Mouse (Mus musculus): ENCODE results near the gene Slc34a3. TPM values are rescaled to one million over a fixed set of nuclear protein-coding genes. Genes with fewer than 3 reads are reported as not detected.
A peak's percentile ranks its signal among the peaks of the same experiment; 100 is the strongest.

The Slc34a3 gene
- total and polyA plus RNA-seq, 2 experiments from 2014 or later, result not detected

DNA sequence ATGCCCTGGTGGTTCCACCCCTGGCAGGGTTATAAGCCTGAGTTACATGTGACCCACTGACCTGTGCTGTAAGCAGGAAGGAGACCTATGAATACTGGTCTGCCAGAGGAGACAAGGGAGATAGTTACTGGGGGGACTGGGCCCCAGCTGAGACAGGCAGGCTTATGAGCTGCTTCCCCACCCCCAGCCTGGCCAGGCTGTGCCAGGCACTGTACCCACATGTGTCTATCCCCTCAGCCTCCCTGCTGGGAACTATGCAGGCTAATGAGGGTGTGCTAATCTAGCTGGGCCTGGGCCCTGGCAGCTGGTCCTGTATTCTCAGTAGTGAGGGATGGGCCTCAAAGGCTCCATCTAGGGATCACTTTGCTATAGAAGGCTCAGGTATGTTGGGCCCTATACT lies 33.1 kb upstream of the Slc34a3 start:
- Histone ChIP-seq H3K9me3 (ENCODE audit: low read length) (no peaks in the 10 kb centered on the region), H3K4me2 (ENCODE audit: low read depth, low read length) (peak overlapping the region; percentile 76), H3K4me3 (ENCODE audit: low read length) (0 out of 2 replicates have a peak overlapping the region, but pooled peaks have one; percentile 60), H3K9ac (replicated peaks; ENCODE audit: low read length) (no peak overlapping the region), H3K36me3 (ENCODE audit: insufficient read depth, low read length) (peaks cover 23% of the 10 kb centered on the region; the same call in 1 of the 2 replicates), H3K27ac (peak overlapping the region; percentile 81), H3K4me1 (ENCODE audit: insufficient read depth, low read length) (peaks cover 54% of the 10 kb centered on the region), H3K27me3 (ENCODE audit: insufficient read depth, low read length) (no peaks in the 10 kb centered on the region)
- TF ChIP-seq CTCF (IDR thresholded peaks at IDR 0.05; ENCODE audit: low read depth), result no peak
- ATAC-seq (no peak), DNase-seq (ENCODE audit: low spot score) (peak; percentile 58)

DNA sequence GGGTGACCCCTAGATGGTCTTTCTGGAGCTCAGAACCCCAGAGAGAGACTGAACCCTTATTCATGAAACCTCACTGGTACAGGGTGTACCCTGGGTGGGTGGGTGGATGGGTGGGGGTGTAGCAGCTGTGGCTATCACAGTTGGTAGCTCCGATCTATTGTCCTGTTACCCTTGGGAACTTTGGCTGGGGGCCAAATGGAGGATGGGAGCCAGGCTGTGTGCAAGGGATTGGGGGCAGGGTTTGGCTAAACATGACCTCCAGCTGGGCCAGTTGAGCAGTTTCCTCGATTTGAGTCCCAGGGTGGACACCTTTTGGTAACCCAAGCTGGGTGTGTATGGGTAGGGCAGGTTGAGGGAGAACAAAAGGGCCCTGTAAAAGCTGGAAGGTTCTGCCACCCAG lies 32.6 kb upstream of the Slc34a3 start:
- H3K27ac ChIP-seq, result peak overlapping the region; percentile 81
- WGBS, result 18% methylated on average over 2 of the region's 2 CpGs
- DNase-seq (ENCODE audit: low spot score), result peak; percentile 49

DNA sequence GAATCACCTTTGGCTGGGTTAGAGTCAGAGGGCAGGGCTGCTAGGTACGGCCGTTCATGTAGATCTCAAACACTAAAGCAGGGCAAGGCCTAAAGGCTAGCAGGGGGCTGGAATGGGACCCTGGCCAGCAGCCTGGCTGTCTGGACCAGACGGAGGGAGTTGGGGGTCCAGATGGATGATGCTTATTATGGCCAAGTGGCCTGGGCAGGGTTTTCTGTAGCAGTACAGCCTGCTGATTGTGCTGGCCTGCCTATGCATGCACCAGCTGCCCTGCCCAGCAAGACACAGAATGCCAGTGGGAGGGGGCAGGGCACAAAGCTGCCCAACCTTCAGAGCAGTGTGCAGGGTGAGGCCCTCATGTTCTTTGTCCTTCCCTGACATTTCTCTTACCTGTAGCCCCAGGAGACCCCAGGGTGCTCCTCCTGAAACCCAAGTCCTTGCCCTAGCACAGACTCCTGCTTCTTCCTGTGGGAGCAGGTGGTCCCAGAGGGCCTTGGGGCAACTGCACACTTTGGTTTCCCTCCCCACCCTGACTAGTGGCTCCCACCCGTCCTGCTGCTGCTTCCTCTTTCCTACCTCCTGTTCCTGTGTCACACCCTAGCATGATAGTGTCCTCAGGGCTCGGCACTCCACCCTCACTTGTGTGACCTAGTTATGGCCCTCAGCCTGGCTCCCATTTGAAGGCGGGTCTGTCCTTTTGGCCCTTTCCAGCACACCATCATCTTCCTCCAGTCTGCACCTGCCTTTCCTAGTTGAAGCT lies 31.9 kb upstream of the Slc34a3 start:
- WGBS, result 40% methylated on average over 6 of the region's 6 CpGs
- peak overlapping the region; percentile 81 for H3K27ac ChIP-seq

More for the DNA sequence above, 32.6 kb upstream of the Slc34a3 start:
- peak overlapping the region; percentile 76 for H3K4me2 ChIP-seq (ENCODE audit: low read depth, low read length)
- H3K36me3 ChIP-seq (ENCODE audit: insufficient read depth, low read length), result peaks cover 23% of the 10 kb centered on the region; the same call in 1 of the 2 replicates
- ATAC-seq, result no peak
- H3K4me3 ChIP-seq (ENCODE audit: low read length), result peak overlapping the region; percentile 60
- no peak for TF ChIP-seq CTCF (IDR thresholded peaks at IDR 0.05; ENCODE audit: low read depth)
- no peaks in the 10 kb centered on the region for H3K27me3 ChIP-seq (ENCODE audit: insufficient read depth, low read length)
- peaks cover 53% of the 10 kb centered on the region for H3K4me1 ChIP-seq (ENCODE audit: insufficient read depth, low read length)
- H3K9me3 ChIP-seq (ENCODE audit: low read length), result no peaks in the 10 kb centered on the region
- H3K9ac ChIP-seq (replicated peaks; ENCODE audit: low read length), result peak overlapping the region; percentile 21

DNA sequence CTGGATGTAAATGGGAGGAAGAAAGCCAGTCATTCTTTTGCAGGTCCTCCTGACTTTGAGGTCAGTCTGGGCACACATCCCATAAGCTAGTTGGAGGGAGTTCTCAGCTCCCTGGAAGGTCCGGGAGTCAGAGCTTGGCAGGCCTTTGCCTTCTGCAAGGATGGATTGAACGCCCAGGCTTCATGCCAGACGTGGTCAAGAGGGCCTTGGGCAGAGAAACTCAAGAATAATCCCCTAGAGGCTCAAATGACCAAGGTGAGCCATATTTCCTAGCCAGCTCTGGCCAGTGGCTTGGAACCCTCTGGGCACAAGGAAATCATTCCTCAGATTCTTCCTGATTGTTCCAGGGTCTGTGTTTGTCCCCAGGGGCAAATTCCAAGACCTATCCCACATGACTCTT lies 30.7 kb upstream of the Slc34a3 start:
- peak overlapping the region; percentile 60 for H3K4me3 ChIP-seq (ENCODE audit: low read length)
- peaks cover 13% of the 10 kb centered on the region; the same call in 1 of the 2 replicates for H3K36me3 ChIP-seq (ENCODE audit: insufficient read depth, low read length)
- H3K4me2 ChIP-seq (ENCODE audit: low read depth, low read length), result peak overlapping the region; percentile 76
- 43% methylated on average over 3 of the region's 3 CpGs for WGBS
- no peaks in the 10 kb centered on the region for H3K27me3 ChIP-seq (ENCODE audit: insufficient read depth, low read length)
- peaks cover 44% of the 10 kb centered on the region for H3K4me1 ChIP-seq (ENCODE audit: insufficient read depth, low read length)
- H3K9me3 ChIP-seq (ENCODE audit: low read length), result no peaks in the 10 kb centered on the region
- H3K9ac ChIP-seq (replicated peaks; ENCODE audit: low read length), result peak overlapping the region; percentile 66; the same call in 1 of the 2 replicates
- peak overlapping the region; percentile 81; the same call in 1 of the 2 replicates for H3K27ac ChIP-seq
- ATAC-seq (no peak), DNase-seq (ENCODE audit: low spot score) (no peak)
- no peak for TF ChIP-seq CTCF (IDR thresholded peaks at IDR 0.05; ENCODE audit: low read depth)

More for the DNA sequence above, 31.9 kb upstream of the Slc34a3 start:
- Histone ChIP-seq H3K36me3 (ENCODE audit: insufficient read depth, low read length) (peaks cover 23% of the 10 kb centered on the region; the same call in 1 of the 2 replicates), H3K4me3 (ENCODE audit: low read length) (peak overlapping the region; percentile 60), H3K4me1 (ENCODE audit: insufficient read depth, low read length) (peaks cover 47% of the 10 kb centered on the region), H3K9me3 (ENCODE audit: low read length) (no peaks in the 10 kb centered on the region), H3K27me3 (ENCODE audit: insufficient read depth, low read length) (no peaks in the 10 kb centered on the region), H3K9ac (replicated peaks; ENCODE audit: low read length) (peak overlapping the region; percentile 21), H3K4me2 (ENCODE audit: low read depth, low read length) (peak overlapping the region; percentile 76)
- DNase-seq (ENCODE audit: low spot score) (peak; percentile 80), ATAC-seq (peak; percentile 13)
- no peak for TF ChIP-seq CTCF (IDR thresholded peaks at IDR 0.05; ENCODE audit: low read depth)

DNA sequence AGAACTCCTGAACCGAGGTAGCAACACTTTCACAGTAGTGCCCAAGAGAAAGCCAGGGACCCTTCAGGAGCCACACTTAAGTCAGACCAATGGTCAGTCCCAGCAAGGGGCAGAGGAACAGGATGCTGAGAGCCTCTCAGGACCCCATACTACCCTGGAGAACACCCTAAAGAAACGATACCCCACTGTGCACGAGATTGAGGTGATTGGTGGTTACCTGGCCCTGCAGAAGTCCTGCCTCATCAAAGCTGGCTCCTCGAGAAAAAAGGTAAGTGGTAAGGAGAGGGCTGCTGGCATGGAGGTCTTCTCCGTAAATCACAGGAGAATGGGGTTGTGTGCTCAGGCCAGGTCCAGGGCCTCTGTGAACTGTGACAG lies 30.1 kb upstream of the Slc34a3 start:
- Histone ChIP-seq H3K27ac (peak overlapping the region; percentile 71; the same call in 1 of the 2 replicates), H3K4me3 (ENCODE audit: low read length) (peak overlapping the region; percentile 60), H3K9ac (replicated peaks; ENCODE audit: low read length) (peak overlapping the region; percentile 66; the same call in 1 of the 2 replicates), H3K36me3 (ENCODE audit: insufficient read depth, low read length) (peaks cover 8% of the 10 kb centered on the region; the same call in 1 of the 2 replicates), H3K4me1 (ENCODE audit: insufficient read depth, low read length) (peaks cover 44% of the 10 kb centered on the region), H3K9me3 (ENCODE audit: low read length) (no peaks in the 10 kb centered on the region), H3K4me2 (ENCODE audit: low read depth, low read length) (peak overlapping the region; percentile 76), H3K27me3 (ENCODE audit: insufficient read depth, low read length) (no peaks in the 10 kb centered on the region)
- WGBS, result 71% methylated on average over 5 of the region's 5 CpGs
- ATAC-seq, result no peak
- DNase-seq (ENCODE audit: low spot score), result no peak
- no peak for TF ChIP-seq CTCF (IDR thresholded peaks at IDR 0.05; ENCODE audit: low read depth)

DNA sequence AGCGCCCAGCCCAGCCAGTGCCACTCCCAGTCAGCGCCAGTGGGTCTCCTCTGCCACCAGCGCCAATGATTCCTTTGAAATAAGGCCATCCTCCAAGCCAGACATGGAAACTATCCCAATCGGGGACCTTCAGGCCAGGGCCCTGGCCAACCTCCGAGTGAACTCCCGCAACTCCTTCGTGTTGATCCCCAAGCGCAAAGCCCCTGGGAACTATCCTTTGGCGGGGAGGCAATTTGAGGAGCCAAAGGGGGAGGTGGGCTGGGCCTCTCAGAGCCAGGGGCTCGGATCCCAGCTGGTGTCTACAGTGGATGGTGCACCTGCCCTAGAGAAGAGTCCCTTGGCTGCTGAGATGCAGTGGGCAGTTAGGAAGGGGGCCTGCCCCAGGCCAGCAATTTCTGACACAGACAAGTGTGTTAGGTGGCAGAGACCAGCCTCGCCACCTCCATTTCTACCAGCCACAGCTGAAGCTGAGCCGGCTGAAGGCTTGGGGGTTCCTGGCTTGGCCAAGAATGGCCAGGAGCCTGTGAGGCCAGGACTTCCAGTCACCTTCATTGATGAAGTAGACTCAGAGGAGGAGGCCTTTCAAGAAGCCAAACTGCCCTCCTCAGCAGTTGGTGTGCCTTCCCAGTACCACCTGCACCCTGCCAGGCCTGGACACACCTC lies 29.6 kb upstream of the Slc34a3 start:
- Histone ChIP-seq H3K36me3 (ENCODE audit: insufficient read depth, low read length) (peaks cover 2% of the 10 kb centered on the region; the same call in 1 of the 2 replicates), H3K4me1 (ENCODE audit: insufficient read depth, low read length) (peaks cover 44% of the 10 kb centered on the region), H3K9me3 (ENCODE audit: low read length) (no peaks in the 10 kb centered on the region), H3K27ac (peak overlapping the region; percentile 71), H3K27me3 (ENCODE audit: insufficient read depth, low read length) (no peaks in the 10 kb centered on the region), H3K9ac (replicated peaks; ENCODE audit: low read length) (peak overlapping the region; percentile 66), H3K4me2 (ENCODE audit: low read depth, low read length) (peak overlapping the region; percentile 76), H3K4me3 (ENCODE audit: low read length) (peak overlapping the region; percentile 60)
- WGBS, result 13% methylated on average over 12 of the region's 12 CpGs
- ATAC-seq (no peak), DNase-seq (ENCODE audit: low spot score) (peak; percentile 37)
- TF ChIP-seq CTCF (IDR thresholded peaks at IDR 0.05; ENCODE audit: low read depth), result no peak

Measured in hindbrain, postnatal 0 days (tissue).